Mouse (Mus musculus) CH12.LX (cell line): ENCODE results near the gene Sugct. TPM values are rescaled to one million over a fixed set of nuclear protein-coding genes. Genes with fewer than 3 reads are reported as not detected.

Source experiments
- DNase-seq: peaks from one replicate; pipeline ENCODE4 v3.0.0-alpha.2; 2013; ENCODE audit errors: extremely low read depth
- H3K27ac ChIP-seq: 2 replicates; pipeline ENCODE4 v1.5.1; 2012; ENCODE audit warnings: low read depth, mild to moderate bottlenecking, control low read depth, moderate library complexity; ENCODE audit not compliant: insufficient read depth
- H3K27me3 ChIP-seq: replicated peaks from 2 replicates; pipeline ENCODE3; 2012; ENCODE audit warnings: inconsistent platforms
- H3K36me3 ChIP-seq, 2 experiments: replicated peaks in 1 of 2; 2 replicates each; pipeline versions ENCODE3 to v1.6.1; 2012; ENCODE audit warnings: inconsistent platforms in 1 of 2, low read length in 1 of 2, mild to moderate bottlenecking in 1 of 2, mixed read lengths in 1 of 2, moderate library complexity in 1 of 2; ENCODE audit not compliant: control insufficient read depth in 1 of 2, insufficient read depth in 1 of 2
- H3K4me1 ChIP-seq, 2 experiments: 2 replicates each; pipeline ENCODE4 v1.6.1; 2012; ENCODE audit warnings: inconsistent platforms in 1 of 2, moderate library complexity in 1 of 2; ENCODE audit not compliant: insufficient read depth in 2 of 2, control insufficient read depth in 1 of 2
- H3K4me2 ChIP-seq: 2 replicates; pipeline ENCODE4 v1.6.1; 2012; ENCODE audit warnings: low read depth, mild to moderate bottlenecking, control low read depth; ENCODE audit not compliant: poor library complexity, insufficient read depth, severe bottlenecking
- H3K4me3 ChIP-seq, 3 experiments: fragments of 150-350 bp in 1 of 3; sonication (generic) in 1 of 3; replicated peaks in 1 of 3; 2 replicates each; pipeline versions ENCODE3 to v1.5.1; 2011 to 2012; ENCODE audit warnings: low read depth in 2 of 3, low read length in 2 of 3, mild to moderate bottlenecking in 2 of 3, moderate library complexity in 2 of 3, control low read depth in 1 of 3, improper control_type of control experiment in 1 of 3, inconsistent platforms in 1 of 3, mixed read lengths in 1 of 3; ENCODE audit not compliant: poor library complexity in 1 of 3
- H3K79me2 ChIP-seq: replicated peaks from 2 replicates; pipeline ENCODE4 v1.6.1; 2012; ENCODE audit warnings: mild to moderate bottlenecking, moderate library complexity; ENCODE audit not compliant: control insufficient read depth, poor library complexity, insufficient read depth, severe bottlenecking; ENCODE audit errors: extremely low read depth
- H3K9ac ChIP-seq: 2 replicates; pipeline ENCODE4 v1.6.1; 2012; ENCODE audit warnings: low read depth, mild to moderate bottlenecking, control low read depth, moderate library complexity; ENCODE audit not compliant: insufficient read depth
- H3K9me3 ChIP-seq: replicated peaks from 2 replicates; pipeline ENCODE3; 2012; ENCODE audit warnings: low read length, inconsistent platforms, mixed read lengths
- BHLHE40 ChIP-seq: IDR thresholded peaks from 2 replicates; pipeline ENCODE4 v1.6.1; 2011; ENCODE audit warnings: mild to moderate bottlenecking, low read depth, low read length, improper control_type of control experiment
- CHD1 ChIP-seq: IDR thresholded peaks from 2 replicates; pipeline ENCODE4 v1.6.1; 2012; ENCODE audit warnings: low read depth, low read length, improper control_type of control experiment, inconsistent platforms
- CHD2 ChIP-seq: IDR thresholded peaks from 2 replicates; pipeline ENCODE4 v1.6.1; 2011; ENCODE audit warnings: low read length, improper control_type of control experiment
- CTCF ChIP-seq, 2 experiments: IDR thresholded peaks in 1 of 2; conservative IDR thresholded peaks in 1 of 2; 2 replicates each; pipeline ENCODE4 v1.5.1; 2011 to 2012; ENCODE audit warnings: low read depth in 2 of 2, low read length in 2 of 2, improper control_type of control experiment in 1 of 2, inconsistent platforms in 1 of 2, mild to moderate bottlenecking in 1 of 2, moderate library complexity in 1 of 2
- E2F4 ChIP-seq: IDR thresholded peaks from 2 replicates; pipeline ENCODE4 v1.6.1; 2011; ENCODE audit warnings: low read depth, low read length, improper control_type of control experiment; ENCODE audit not compliant: insufficient replicate concordance
- ELF1 ChIP-seq: IDR thresholded peaks from 2 replicates; pipeline ENCODE4 v1.6.1; 2014; ENCODE audit warnings: low read depth, mild to moderate bottlenecking, inconsistent platforms, low read length, improper control_type of control experiment
- EP300 ChIP-seq: IDR thresholded peaks from 2 replicates; pipeline ENCODE4 v1.6.1; 2011; ENCODE audit warnings: low read length, improper control_type of control experiment
- ETS1 ChIP-seq: conservative IDR thresholded peaks from 2 replicates; pipeline ENCODE4 v1.6.1; 2012; ENCODE audit warnings: low read depth, mild to moderate bottlenecking, inconsistent platforms, low read length, improper control_type of control experiment, moderate library complexity
- HCFC1 ChIP-seq: IDR thresholded peaks from 2 replicates; pipeline ENCODE4 v1.6.1; 2012; ENCODE audit warnings: low read depth, mild to moderate bottlenecking, inconsistent platforms, low read length, improper control_type of control experiment
- IRF4 ChIP-seq: IDR thresholded peaks from 2 replicates; pipeline ENCODE4 v1.6.1; 2014; ENCODE audit warnings: low read depth, mild to moderate bottlenecking, inconsistent platforms, low read length, improper control_type of control experiment
- JUN ChIP-seq: IDR thresholded peaks from 2 replicates; pipeline ENCODE4 v1.6.1; 2011; ENCODE audit warnings: low read depth, mild to moderate bottlenecking, low read length, improper control_type of control experiment, moderate library complexity; ENCODE audit not compliant: insufficient read depth
- JUND ChIP-seq: conservative IDR thresholded peaks from 2 replicates; pipeline ENCODE4 v1.6.1; 2011; ENCODE audit warnings: low read depth, low read length, improper control_type of control experiment
- MAFK ChIP-seq: IDR thresholded peaks from 2 replicates; pipeline ENCODE4 v1.6.1; 2011; ENCODE audit warnings: low read length, improper control_type of control experiment; ENCODE audit not compliant: insufficient replicate concordance
- MAZ ChIP-seq: IDR thresholded peaks from 2 replicates; pipeline ENCODE4 v1.6.1; 2012; ENCODE audit warnings: low read depth, mild to moderate bottlenecking, inconsistent platforms, low read length, improper control_type of control experiment, moderate library complexity
- MEF2A ChIP-seq: IDR thresholded peaks from 2 replicates; pipeline ENCODE4 v1.6.1; 2014; ENCODE audit warnings: low read depth, mild to moderate bottlenecking, inconsistent platforms, low read length, improper control_type of control experiment, borderline replicate concordance
- PAX5 ChIP-seq: IDR thresholded peaks from 2 replicates; pipeline ENCODE4 v1.6.1; 2012; ENCODE audit warnings: low read length, inconsistent platforms, mixed read lengths
- POLR2A ChIP-seq: IDR thresholded peaks from 2 replicates; pipeline ENCODE4 v1.6.1; 2011; ENCODE audit warnings: low read depth, mild to moderate bottlenecking, improper control_type of control experiment, low read length
- RAD21 ChIP-seq: IDR thresholded peaks from 2 replicates; pipeline ENCODE4 v1.6.1; 2011; ENCODE audit warnings: low read depth, mild to moderate bottlenecking, low read length, improper control_type of control experiment, moderate library complexity
- SMC3 ChIP-seq: IDR thresholded peaks from 2 replicates; pipeline ENCODE4 v1.6.1; 2011; ENCODE audit warnings: low read depth, low read length, improper control_type of control experiment
- UBTF ChIP-seq: IDR thresholded peaks from 2 replicates; pipeline ENCODE4 v1.6.1; 2012; ENCODE audit warnings: low read depth, mild to moderate bottlenecking, inconsistent platforms, low read length, improper control_type of control experiment, moderate library complexity
- USF1 ChIP-seq: IDR thresholded peaks from 2 replicates; pipeline ENCODE4 v1.6.1; 2014; ENCODE audit warnings: low read depth, mild to moderate bottlenecking, inconsistent platforms, low read length, improper control_type of control experiment
- ZC3H11A ChIP-seq: IDR thresholded peaks from 2 replicates; pipeline ENCODE4 v1.6.1; 2012; ENCODE audit warnings: low read depth, mild to moderate bottlenecking, inconsistent platforms, low read length, improper control_type of control experiment
- ZKSCAN1 ChIP-seq: IDR thresholded peaks from 2 replicates; pipeline ENCODE4 v1.6.1; 2012; ENCODE audit warnings: low read depth, inconsistent platforms, low read length, improper control_type of control experiment, borderline replicate concordance
- ZMIZ1 ChIP-seq: IDR thresholded peaks from 2 replicates; pipeline ENCODE4 v1.6.1; 2012; ENCODE audit warnings: low read depth, mild to moderate bottlenecking, inconsistent platforms, low read length, improper control_type of control experiment
- dilution Hi-C: fragments of 300-500 bp; cut with MboI; formaldehyde crosslinking; loops from 2 replicates; pipeline ENCODE4 v1.14.3; 2020; ENCODE audit warnings: low sequenced_read_pairs; ENCODE audit not compliant: extremely low pct_unique_long_range_greater_than_20kb, extremely low pct_ligation_motif_present
- in situ Hi-C: fragments of 300-500 bp; cut with MboI; formaldehyde crosslinking; loops from 3 replicates; pipeline ENCODE4 v1.14.3; 2019; ENCODE audit warnings: low sequenced_read_pairs, low pct_ligation_motif_present, low pct_unique_long_range_greater_than_20kb, mixed read lengths
- polyA plus RNA-seq: library from polyadenylated mRNA; unstranded; fragments of >175 nt; gene quantifications from 2 replicates; pipeline ENCODE4 v1.2.1, GENCODE M21; 2012; ENCODE audit warnings: low read depth; ENCODE audit not compliant: insufficient read length
- total RNA-seq, 2 experiments: library from RNA; depleted of rRNA; stranded (reverse); fragments of 300-350 nt in 1 of 2; fragments of >200 nt in 1 of 2; gene quantifications; 2 replicates each; pipeline ENCODE4 v1.2.3; 2012 to 2014

Sugct gene
- total and polyA plus RNA-seq, 3 experiments: 0.42 to 0.87 (median 0.56) TPM

- dilution Hi-C loops: no loop called here
Measured at GRCm38 (mm10) chr13:17056650-17057049, 638.7 kb downstream of the Sugct start.

GRCm38 (mm10) chr13:17043426-17044224 is 651.7 kb downstream of the Sugct start:
- Histone ChIP-seq H3K4me1 (no peaks in the 10 kb centered on the region), H3K36me3 (no peaks in the 10 kb centered on the region), H3K27ac (no peak overlapping the region), H3K9ac (no peak overlapping the region), H3K27me3 (no peaks in the 10 kb centered on the region), H3K4me3 (no peak overlapping the region), H3K4me2 (no peak overlapping the region), H3K9me3 (no peaks in the 10 kb centered on the region), H3K79me2 (no peaks in the 10 kb centered on the region)
- in situ Hi-C loops (no loop called here), dilution Hi-C loops (no loop called here)
- DNase-seq: no peak
- TF ChIP-seq ZMIZ1 (no peak), JUN (no peak), HCFC1 (no peak), SMC3 (no peak), BHLHE40 (no peak), IRF4 (no peak), RAD21 (no peak), MEF2A (no peak), PAX5 (no peak), E2F4 (no peak), ELF1 (no peak), MAZ (no peak), ZKSCAN1 (no peak), UBTF (no peak), CHD2 (no peak), POLR2A (no peak), JUND (no peak)

More at GRCm38 (mm10) chr13:17056650-17057049, 638.7 kb downstream of the Sugct start:
- no peaks in the 10 kb centered on the region for H3K4me1 ChIP-seq
- H3K27ac ChIP-seq: no peak overlapping the region
- no peak overlapping the region for H3K4me2 ChIP-seq
- no peaks in the 10 kb centered on the region for H3K79me2 ChIP-seq
- no peak overlapping the region for H3K9ac ChIP-seq
- in situ Hi-C loops: no loop called here
- H3K9me3 ChIP-seq: no peaks in the 10 kb centered on the region
- DNase-seq: no peak
- H3K4me3 ChIP-seq: no peak overlapping the region
- TF ChIP-seq CTCF (conservative IDR thresholded peaks at IDR 0.05 in 1 of 2, IDR thresholded peaks at IDR 0.05 in 1 of 2; ENCODE audit: low read depth in 2 of 2, low read length in 2 of 2) (no peak), ELF1 (no peak), UBTF (no peak), E2F4 (no peak), EP300 (no peak), ETS1 (no peak), CHD1 (no peak), MAFK (no peak), USF1 (no peak), SMC3 (no peak), ZC3H11A (no peak), MAZ (no peak)
- H3K27me3 ChIP-seq: no peaks in the 10 kb centered on the region
- no peaks in the 10 kb centered on the region for H3K36me3 ChIP-seq
